Mouse (Mus musculus) v-Abl transformed pro-B cells (cell line): ENCODE measurements at regions not wholly inside any gene's neighbourhood (a gene's known extent, or its start where the extent isn't known, plus 50 kb on each side); places are given as distances from the start of the nearest gene placed in this dataset.
"Not testable (repeated sequence)": the region's sequence is repeated elsewhere in the genome, so short reads cannot be mapped to it uniquely, and the experiment has no call there.

Source experiments
- in situ Hi-C, 2 experiments: fragments of 400-800 bp; cut with MboI; formaldehyde crosslinking; loops; one replicate each; pipeline ENCODE4 v1.15.1; 2025; ENCODE audit not compliant: unreplicated experiment in 2 of 2

GRCm38 (mm10) chr1:193517968-193518367 is 147.9 kb upstream of the Camk1g start:
- in situ Hi-C loops: no loop called here

- in situ Hi-C loops: no loop called here
These were observed 147.2 kb upstream of the Camk1g start for GRCm38 (mm10) chr1:193517293-193517692.

GRCm38 (mm10) chr1:193516395-193516794 is 146.3 kb upstream of the Camk1g start:
- in situ Hi-C loops: no loop called here

- in situ Hi-C loops: no loop called here
These were observed 144.0 kb upstream of the Camk1g start for GRCm38 (mm10) chr1:193513929-193514710.

GRCm38 (mm10) chr1:193510066-193510793 is 140.1 kb upstream of the Camk1g start:
- in situ Hi-C loops: no loop called here

GRCm38 (mm10) chr1:193508271-193508670 is 138.2 kb upstream of the Camk1g start:
- in situ Hi-C loops: no loop called here

- in situ Hi-C loops: no loop called here
These were observed 136.9 kb upstream of the Camk1g start for GRCm38 (mm10) chr1:193506991-193507390.

- in situ Hi-C loops: no loop called here
These were observed 135.3 kb upstream of the Camk1g start for GRCm38 (mm10) chr1:193505381-193505780.

GRCm38 (mm10) chr1:193504611-193505010 is 134.5 kb upstream of the Camk1g start:
- in situ Hi-C loops: no loop called here

- in situ Hi-C loops: no loop called here
These were observed 133.7 kb upstream of the Camk1g start for GRCm38 (mm10) chr1:193503624-193504325.

GRCm38 (mm10) chr1:193496265-193497183 is 126.4 kb upstream of the Camk1g start:
- in situ Hi-C loops: no loop called here

GRCm38 (mm10) chr1:193488039-193488438 is 117.9 kb upstream of the Camk1g start:
- in situ Hi-C loops: no loop called here

- in situ Hi-C loops: not testable (repeated sequence)
These were observed 116.6 kb upstream of the Camk1g start for GRCm38 (mm10) chr1:193486668-193487067.

GRCm38 (mm10) chr1:193484977-193485376 is 114.9 kb upstream of the Camk1g start:
- in situ Hi-C loops: no loop called here

GRCm38 (mm10) chr1:193477298-193477697 is 107.2 kb upstream of the Camk1g start:
- in situ Hi-C loops: no loop called here

- in situ Hi-C loops: no loop called here
These were observed 106.7 kb upstream of the Camk1g start for GRCm38 (mm10) chr1:193476805-193477204.

GRCm38 (mm10) chr1:193466306-193466705 is 96.2 kb upstream of the Camk1g start:
- in situ Hi-C loops: no loop called here

GRCm38 (mm10) chr1:193459735-193460134 is 89.6 kb upstream of the Camk1g start:
- in situ Hi-C loops: no loop called here

GRCm38 (mm10) chr1:193457908-193458307 is 87.8 kb upstream of the Camk1g start:
- in situ Hi-C loops: no loop called here

GRCm38 (mm10) chr1:193453654-193454053 is 83.6 kb upstream of the Camk1g start:
- in situ Hi-C loops: no loop called here
